15 mouse cellular contexts compared by ENCODE assay signal in genomic region chr16:70562574-70562973, GRCm38 (mm10).
"Had no signal": no experiment of that assay in that cellular context is flagged by ENCODE, and none has a peak within 500 bp of the region (broad histone marks: within the 10 kb centered on the region; RNA-seq: fewer than 3 reads in every experiment).

No protein-coding gene starts in this region.

- H3K9me3 ChIP-seq: midbrain, embryonic 10.5 days; midbrain, embryonic 12.5 days; neural tube, embryonic 13.5 days; neural tube, embryonic 15.5 days had no signal

- H3K9ac ChIP-seq: lung, embryonic 14.5 days; midbrain, embryonic 12.5 days; neural tube, embryonic 13.5 days; neural tube, embryonic 15.5 days had no signal

- H3K4me2 ChIP-seq: lung, embryonic 14.5 days; midbrain, embryonic 12.5 days; neural tube, embryonic 13.5 days; neural tube, embryonic 15.5 days had no signal

- H3K4me1 ChIP-seq: midbrain, embryonic 10.5 days; midbrain, embryonic 12.5 days; neural tube, embryonic 13.5 days; neural tube, embryonic 15.5 days had no signal

- H3K36me3 ChIP-seq: midbrain, embryonic 10.5 days; midbrain, embryonic 12.5 days; neural tube, embryonic 13.5 days; neural tube, embryonic 15.5 days had no signal

- H3K27me3 ChIP-seq: midbrain, embryonic 12.5 days; neural tube, embryonic 13.5 days; neural tube, embryonic 15.5 days had no signal

- ATAC-seq: midbrain, embryonic 16.5 days had no signal

- DNase-seq: midbrain, embryonic 14.5 days; retina, postnatal 1 day; right cerebral cortex, adult 18-20 months; right cerebral cortex, postnatal 25 days; right cerebral cortex, postnatal 4 days; spleen, adult 18-20 months; thymus, adult 18-20 months; thymus, postnatal 36 days had no signal

- H3K4me3 ChIP-seq: midbrain, embryonic 10.5 days; midbrain, embryonic 12.5 days; myocyte; neural tube, embryonic 13.5 days; neural tube, embryonic 15.5 days had no signal

- H3K27ac ChIP-seq: midbrain, embryonic 10.5 days; midbrain, embryonic 12.5 days; neural tube, embryonic 13.5 days; neural tube, embryonic 15.5 days had no signal
